Mouse (Mus musculus) heart, postnatal 0 days (tissue): ENCODE measurements at regions not wholly inside any gene's neighbourhood (a gene's known extent, or its start where the extent isn't known, plus 50 kb on each side); places are given as distances from the start of the nearest gene placed in this dataset.

ENCODE experiments used
- ATAC-seq: fragments of 200-750 bp; cut with Nextera tagmentation; 2 replicates; pipeline ENCODE4 v1.8.0; 2017; ENCODE audit warnings: low read depth, moderate number of reproducible peaks, moderate library complexity; ENCODE audit not compliant: insufficient read depth
- DNase-seq: peaks from one replicate; pipeline ENCODE4 v3.0.0-alpha.2; 2016; ENCODE audit warnings: low spot score
- H3K27ac ChIP-seq: fragments of 300-500 bp; sonication (generic); 2 replicates; pipeline ENCODE4 v1.5.1; 2014; ENCODE audit warnings: low read depth, mild to moderate bottlenecking
- H3K27me3 ChIP-seq: fragments of 300-500 bp; sonication (generic); 2 replicates; pipeline ENCODE4 v1.6.1; 2014; ENCODE audit warnings: low read length, mixed read lengths; ENCODE audit not compliant: control insufficient read depth, insufficient read depth
- H3K36me3 ChIP-seq: fragments of 300-500 bp; sonication (generic); replicated peaks from 2 replicates; pipeline ENCODE4 v1.6.1; 2014; ENCODE audit warnings: low read length, mixed read lengths; ENCODE audit not compliant: control insufficient read depth, insufficient read depth
- H3K4me1 ChIP-seq: fragments of 300-500 bp; sonication (generic); 2 replicates; pipeline ENCODE4 v1.6.1; 2014; ENCODE audit warnings: antibody characterized with exemption; ENCODE audit not compliant: control insufficient read depth, insufficient read depth
- H3K4me2 ChIP-seq: fragments of 300-500 bp; sonication (generic); 2 replicates; pipeline ENCODE4 v1.6.1; 2014; ENCODE audit warnings: low read depth, mild to moderate bottlenecking, low read length, moderate library complexity
- H3K4me3 ChIP-seq: fragments of 300-500 bp; sonication (generic); 2 replicates; pipeline ENCODE4 v1.5.1; 2014; ENCODE audit warnings: low read depth, low read length
- H3K9ac ChIP-seq: fragments of 300-500 bp; sonication (generic); replicated peaks from 2 replicates; pipeline ENCODE4 v1.6.1; 2014; ENCODE audit warnings: low read depth, low read length, mixed read lengths
- H3K9me3 ChIP-seq: fragments of 300-500 bp; sonication (generic); replicated peaks from 2 replicates; pipeline ENCODE4 v1.6.1; 2016; ENCODE audit warnings: low read length; ENCODE audit not compliant: control insufficient read depth
- CTCF ChIP-seq: IDR thresholded peaks from 2 replicates; pipeline ENCODE4 v1.5.1; 2016; ENCODE audit warnings: antibody characterized with exemption, control low read depth, low read depth
- EP300 ChIP-seq: IDR thresholded peaks from 2 replicates; pipeline ENCODE4 v1.6.1; 2016; ENCODE audit warnings: antibody characterized with exemption, low read depth
- WGBS: fragments of 180-500 bp; shearing (Covaris S2); extraction: QIAGEN DNeasy Blood & Tissue Kit; methylation state at CpG from one replicate; pipeline ENCODE4 v1.1.7; 2014; 5-methylcytosine and 5-hydroxymethylcytosine counted together

DNA sequence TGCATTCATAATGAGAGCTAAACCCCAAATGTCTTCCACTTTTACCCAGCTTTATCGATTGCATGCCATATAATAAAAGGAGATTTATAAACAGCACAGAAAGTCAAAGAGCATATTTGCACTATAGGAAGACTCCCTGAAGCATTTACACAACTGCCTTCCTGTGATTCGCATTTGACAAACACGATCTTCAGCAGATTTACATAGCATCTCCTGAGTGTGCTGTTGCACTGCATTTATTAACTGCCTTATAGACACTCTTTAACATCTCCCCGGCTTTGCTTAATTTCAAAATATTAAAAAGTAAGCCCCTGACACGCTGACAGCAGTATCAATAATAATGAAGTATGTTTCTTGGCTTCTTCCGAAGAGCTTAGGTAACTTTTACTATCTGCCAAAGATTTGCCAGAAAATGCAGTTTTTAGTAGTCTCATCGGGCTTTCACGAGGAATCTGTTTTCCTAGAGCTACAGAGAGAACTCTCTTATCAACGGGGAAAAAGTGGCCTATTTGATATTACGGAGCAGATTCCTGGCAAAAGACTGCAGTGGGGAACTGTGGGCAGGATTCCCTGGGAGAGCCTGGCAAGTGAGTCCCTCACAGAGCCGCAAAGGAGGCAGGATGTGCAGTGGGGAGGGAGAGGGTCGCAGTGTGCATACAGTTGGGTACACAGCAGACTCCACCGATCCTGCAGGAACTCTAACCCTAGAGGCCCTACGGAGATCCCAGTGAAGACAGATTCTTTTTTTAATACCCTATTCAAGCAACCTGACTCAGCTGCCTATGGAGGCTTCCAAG is 103.6 kb upstream of the 2610001J05Rik start:
- 56% methylated on average over 14 of the region's 14 CpGs for WGBS
- H3K4me2 ChIP-seq = no peak overlapping the region

DNA sequence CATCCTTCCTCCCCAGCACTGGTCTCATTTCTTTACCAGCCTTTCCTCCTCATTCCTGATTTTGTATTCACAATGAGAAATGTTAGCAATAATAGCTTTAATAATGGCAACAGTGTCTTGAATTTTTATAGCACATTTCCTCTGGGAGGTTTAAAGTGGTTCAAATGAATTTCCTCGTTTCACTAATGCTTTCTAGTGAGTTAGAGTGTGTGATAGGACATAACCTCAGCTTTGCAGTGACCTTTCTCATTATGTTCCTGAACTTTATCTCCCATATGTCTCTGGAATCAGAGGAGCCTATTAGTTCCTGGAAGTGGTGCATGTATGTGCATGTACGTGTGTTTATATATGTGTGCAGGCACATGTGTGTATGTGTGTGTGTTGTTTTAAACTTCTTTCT is 93.2 kb upstream of the 2610001J05Rik start:
- ATAC-seq = no peak
- Histone ChIP-seq H3K4me2 (no peak overlapping the region), H3K4me1 (no peaks in the 10 kb centered on the region), H3K4me3 (no peak overlapping the region), H3K27ac (no peak overlapping the region), H3K36me3 (no peaks in the 10 kb centered on the region), H3K9ac (no peak overlapping the region), H3K27me3 (no peaks in the 10 kb centered on the region), H3K9me3 (0 out of 2 replicates have a peak, but pooled peaks cover 1% of the 10 kb centered on the region)
- WGBS = 52% methylated on average over 2 of the region's 2 CpGs
- no peak for DNase-seq
- TF ChIP-seq CTCF = no peak
- no peak for TF ChIP-seq EP300

More for the DNA sequence above, 103.6 kb upstream of the 2610001J05Rik start:
- Histone ChIP-seq H3K36me3 (no peaks in the 10 kb centered on the region), H3K4me1 (no peaks in the 10 kb centered on the region), H3K9me3 (peaks cover 9% of the 10 kb centered on the region; the same call in 1 of the 2 replicates), H3K27me3 (no peaks in the 10 kb centered on the region), H3K27ac (no peak overlapping the region), H3K4me3 (no peak overlapping the region), H3K9ac (no peak overlapping the region)
- ATAC-seq (no peak), DNase-seq (no peak)
- no peak for TF ChIP-seq CTCF
- TF ChIP-seq EP300 = no peak

GRCm38 (mm10) chr6:13964013-13964412 is 92.7 kb upstream of the 2610001J05Rik start:
- TF ChIP-seq EP300 = no peak
- H3K4me2 ChIP-seq = no peak overlapping the region
- ATAC-seq (no peak), DNase-seq (no peak)
- WGBS = 77% methylated on average over 2 of the region's 2 CpGs
- H3K9ac ChIP-seq = no peak overlapping the region
- H3K36me3 ChIP-seq = no peaks in the 10 kb centered on the region
- H3K4me3 ChIP-seq = no peak overlapping the region
- no peaks in the 10 kb centered on the region for H3K27me3 ChIP-seq
- H3K9me3 ChIP-seq = no peaks in the 10 kb centered on the region
- no peak overlapping the region for H3K27ac ChIP-seq
- no peaks in the 10 kb centered on the region for H3K4me1 ChIP-seq

DNA sequence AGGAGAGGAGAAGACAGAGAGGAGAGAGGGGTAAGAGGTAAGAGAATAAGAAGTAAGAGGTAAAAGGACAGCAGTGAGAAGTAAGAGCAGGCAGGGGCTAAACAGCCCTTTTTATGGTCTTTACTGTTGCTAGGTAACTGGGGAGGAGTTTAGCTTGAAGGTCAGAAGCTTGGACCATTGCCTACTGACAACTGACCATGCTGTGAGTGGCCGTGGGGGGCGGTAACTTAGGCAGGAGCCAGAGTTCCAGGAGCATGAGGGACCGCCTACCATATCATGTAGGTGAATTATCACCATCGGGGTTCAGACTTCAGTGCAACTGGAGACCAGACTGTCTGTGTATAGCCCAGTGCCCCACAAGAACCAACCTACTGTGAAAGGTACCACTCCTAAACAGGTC is 78.3 kb upstream of the 2610001J05Rik start:
- no peak overlapping the region for H3K9ac ChIP-seq
- DNase-seq (no peak), ATAC-seq (no peak)
- H3K4me1 ChIP-seq = no peaks in the 10 kb centered on the region
- no peak overlapping the region for H3K27ac ChIP-seq
- 71% methylated on average over 4 of the region's 4 CpGs for WGBS
- H3K36me3 ChIP-seq = no peaks in the 10 kb centered on the region
- TF ChIP-seq EP300 (no peak), CTCF (no peak)
- no peaks in the 10 kb centered on the region for H3K27me3 ChIP-seq
- H3K4me2 ChIP-seq = no peak overlapping the region
- no peak overlapping the region for H3K4me3 ChIP-seq
- no peaks in the 10 kb centered on the region for H3K9me3 ChIP-seq

GRCm38 (mm10) chr6:13920809-13921760 is 49.8 kb upstream of the 2610001J05Rik start:
- WGBS = 73% methylated on average over 9 of the region's 9 CpGs
- Histone ChIP-seq H3K9ac (no peak overlapping the region), H3K27me3 (no peaks in the 10 kb centered on the region), H3K9me3 (no peaks in the 10 kb centered on the region), H3K27ac (no peak overlapping the region), H3K4me2 (no peak overlapping the region), H3K4me3 (no peak overlapping the region), H3K4me1 (no peaks in the 10 kb centered on the region), H3K36me3 (no peaks in the 10 kb centered on the region)
- no peak for ATAC-seq
- no peak for DNase-seq
- TF ChIP-seq EP300 (no peak), CTCF (no peak)
